In genomic region chr16:63821164-63821563, GRCm38 (mm10) we compare ENCODE assay signal across 16 mouse cellular contexts.
"Had no signal": no experiment of that assay in that cellular context is flagged by ENCODE, and none has a peak within 500 bp of the region (broad histone marks: within the 10 kb centered on the region; RNA-seq: fewer than 3 reads in every experiment).

No protein-coding gene starts in this region.

- H3K9me3 ChIP-seq: limb, embryonic 10.5 days; liver, embryonic 15.5 days; midbrain, embryonic 10.5 days; neural tube, embryonic 13.5 days; stomach, embryonic 15.5 days had no signal

- H3K4me2 ChIP-seq: liver, embryonic 11.5 days; liver, embryonic 15.5 days; lung, embryonic 14.5 days; neural tube, embryonic 13.5 days; stomach, embryonic 15.5 days had no signal

- H3K27me3 ChIP-seq: liver, embryonic 15.5 days; neural tube, embryonic 13.5 days; stomach, embryonic 15.5 days had no signal

- H3K4me3 ChIP-seq: left cerebral cortex, adult 2 months; limb, embryonic 10.5 days; liver, embryonic 15.5 days; midbrain, embryonic 10.5 days; myocyte; neural tube, embryonic 13.5 days; stomach, embryonic 15.5 days had no signal

- H3K9ac ChIP-seq: liver, embryonic 15.5 days; lung, embryonic 14.5 days; neural tube, embryonic 13.5 days; stomach, embryonic 15.5 days had no signal

- H3K36me3 ChIP-seq: limb, embryonic 10.5 days; liver, embryonic 15.5 days; midbrain, embryonic 10.5 days; neural tube, embryonic 13.5 days; stomach, embryonic 15.5 days had no signal

- H3K4me1 ChIP-seq: liver, embryonic 15.5 days; stomach, embryonic 15.5 days had no signal

- DNase-seq: kidney, adult 8-10 months; kidney, postnatal 25 days; lung, embryonic 14.5 days; lung, postnatal 10 days; lung, postnatal 4 days; retina, postnatal 1 day; thymus, adult 2 months; thymus, postnatal 25 days had no signal

- H3K27ac ChIP-seq: left cerebral cortex, adult 2 months; limb, embryonic 10.5 days; liver, embryonic 15.5 days; midbrain, embryonic 10.5 days; neural tube, embryonic 13.5 days; stomach, embryonic 15.5 days had no signal
